Mouse (Mus musculus) right cerebral cortex, postnatal 36 days (tissue): Measurements from ENCODE around the gene Gtf2h2.
"Not testable (repeated sequence)": the region's sequence is repeated elsewhere in the genome, so short reads cannot be mapped to it uniquely, and the experiment has no call there.

Experiments
- DNase-seq, 2 experiments: peaks; one replicate each; pipeline ENCODE4 v3.0.0; 2022; ENCODE audit warnings: low spot score in 2 of 2, mixed read lengths in 1 of 2

Gtf2h2 gene

GRCm38 (mm10) chr13:100490424-100490823 lies 2.0 kb downstream of the Gtf2h2 start:
- DNase-seq = no peak

DNA sequence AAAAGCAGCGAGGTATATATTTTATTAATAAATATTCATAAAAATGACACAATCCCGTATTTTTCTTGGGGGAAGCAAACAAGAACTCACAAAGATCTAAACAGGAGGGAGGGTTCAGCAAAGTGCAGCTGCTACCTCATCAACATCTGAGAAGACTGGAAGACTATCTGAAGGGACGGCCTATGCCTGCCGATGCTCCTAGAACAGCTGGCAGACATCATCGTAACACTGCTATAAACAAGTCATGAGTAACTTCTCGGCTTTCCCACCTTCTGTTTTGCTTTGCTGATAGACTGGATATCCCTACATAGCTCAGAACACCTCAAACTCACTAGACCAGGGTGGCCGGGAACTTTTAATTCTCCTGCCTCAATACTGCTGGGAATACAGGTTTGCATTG lies 8.8 kb downstream of the Gtf2h2 start:
- DNase-seq = no peak

DNA sequence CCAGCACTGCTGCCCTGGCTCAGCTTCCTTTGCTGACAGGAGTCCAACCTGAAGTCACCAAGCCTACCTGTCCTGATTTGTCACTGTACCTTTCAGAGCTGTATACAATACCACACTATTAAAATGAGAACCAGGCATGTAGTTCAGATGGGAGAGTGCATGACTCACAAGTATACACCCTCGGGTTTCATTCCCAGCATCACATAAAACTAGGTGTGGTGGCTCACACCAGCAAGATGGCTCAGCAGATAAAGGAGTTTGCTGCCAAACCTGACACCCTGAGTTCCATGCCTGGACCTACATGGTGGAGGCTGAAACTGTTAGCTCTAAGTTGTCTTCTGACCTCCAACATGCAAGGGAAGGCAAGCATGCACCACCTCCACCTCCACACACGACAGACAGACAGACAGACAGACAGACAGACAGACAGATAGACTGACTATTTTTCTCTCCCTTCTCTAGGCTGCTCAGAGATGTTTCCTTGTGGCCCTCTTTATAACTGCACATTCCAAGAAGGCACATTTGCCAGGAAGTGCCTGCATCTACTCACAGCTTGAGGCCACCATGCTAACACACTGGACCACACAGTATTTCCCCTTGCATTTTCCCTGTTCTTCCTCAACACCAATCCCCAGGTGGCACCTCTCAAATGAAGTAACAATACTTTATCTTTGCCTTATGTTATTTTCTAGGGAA lies 28.7 kb downstream of the Gtf2h2 start:
- no peak for DNase-seq

DNA sequence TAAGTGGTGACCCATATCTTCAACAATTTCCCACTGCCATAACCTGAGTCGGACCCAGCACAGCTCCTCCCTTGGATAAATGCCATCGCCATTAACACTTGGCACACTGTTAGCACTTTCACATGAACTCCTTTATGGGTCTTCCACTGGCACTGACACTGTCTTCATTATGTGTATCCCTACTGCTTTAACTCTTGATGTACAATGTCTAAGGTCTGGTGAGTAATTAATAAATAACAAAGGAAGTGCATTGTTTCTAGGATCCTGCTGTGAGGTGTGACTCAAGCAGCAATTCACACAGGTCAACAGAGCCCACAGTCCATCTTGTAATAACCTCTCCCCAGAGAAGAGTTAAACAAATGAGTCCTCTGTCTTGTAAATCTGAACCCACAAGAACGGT lies 31.0 kb downstream of the Gtf2h2 start:
- DNase-seq = no peak

DNA sequence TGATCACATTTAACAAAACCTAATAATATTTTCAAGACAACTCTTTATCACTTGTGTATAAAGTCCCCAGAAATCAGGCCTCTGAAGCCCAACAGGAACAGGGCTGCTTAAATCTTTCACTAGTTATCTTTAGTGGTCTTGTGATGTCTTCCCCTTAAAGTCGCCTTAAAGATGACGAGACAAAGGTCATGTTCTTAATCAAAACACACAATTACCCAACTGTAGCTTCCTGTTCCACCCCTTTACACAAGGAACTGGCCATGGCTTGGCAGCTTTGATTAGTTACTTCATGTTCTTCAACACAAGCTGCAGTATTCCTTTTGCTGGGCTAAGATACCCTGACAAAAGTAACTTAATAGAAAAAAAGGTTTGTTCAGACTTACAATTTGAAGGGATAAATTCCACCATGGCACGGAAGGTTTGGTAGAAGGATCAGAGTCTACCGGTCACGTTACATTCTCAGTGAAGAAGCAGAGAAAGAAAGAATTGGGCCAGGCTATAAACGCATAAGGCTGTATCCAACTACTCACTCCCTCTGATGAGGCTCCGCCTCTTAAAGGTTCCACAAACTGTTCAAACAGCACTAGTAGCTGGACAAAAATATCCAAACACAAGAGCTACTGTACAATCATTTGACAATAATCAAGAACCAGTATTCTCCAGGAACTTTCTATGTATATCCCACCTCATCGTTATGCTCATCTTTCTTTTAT lies 39.8 kb downstream of the Gtf2h2 start, which contains the start of gene Naip1:
TSS of gene Naip1 (minus strand) at position 455 of the 713 bp plus-strand sequence.
- DNase-seq = not testable (repeated sequence)

DNA sequence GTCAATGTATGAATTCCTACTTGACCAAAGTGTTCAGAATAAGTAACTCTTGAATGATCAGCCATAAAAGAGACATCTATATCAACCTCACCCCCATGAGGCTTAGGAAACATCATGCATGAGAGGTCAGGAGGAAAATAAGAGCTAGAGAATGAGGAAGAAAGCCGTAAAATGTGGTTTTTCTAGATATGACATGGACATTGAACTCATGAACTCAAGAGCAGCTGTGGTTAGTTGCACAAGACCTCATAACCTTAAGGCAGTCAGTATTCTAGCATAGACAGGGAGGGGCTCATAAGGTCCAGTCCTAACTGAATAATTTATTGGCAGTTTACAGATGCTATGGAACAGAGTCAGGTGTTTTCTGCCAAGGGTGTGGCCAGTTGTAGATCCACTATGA lies 42.9 kb downstream of the Gtf2h2 start:
- DNase-seq = no peak

DNA sequence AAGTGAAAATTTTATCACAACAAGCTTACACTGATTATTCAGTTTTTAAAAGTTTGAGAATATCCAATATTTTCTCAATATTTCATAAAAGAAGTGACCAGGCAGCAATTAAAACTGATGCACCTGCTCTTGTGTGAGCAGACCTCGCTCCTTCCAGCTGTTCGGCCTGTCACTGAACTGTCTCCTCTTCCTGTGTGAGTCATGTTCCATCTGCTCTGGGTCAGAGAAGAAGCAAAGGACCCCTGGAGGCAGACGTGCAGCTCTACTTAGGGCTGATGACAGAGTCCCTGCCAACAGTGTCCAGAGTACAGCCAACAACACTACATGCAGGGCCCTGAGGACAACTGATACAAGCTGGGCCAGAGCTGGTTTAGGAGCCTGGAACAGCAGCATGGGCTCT lies 52.3 kb downstream of the Gtf2h2 start:
- no peak for DNase-seq

DNA sequence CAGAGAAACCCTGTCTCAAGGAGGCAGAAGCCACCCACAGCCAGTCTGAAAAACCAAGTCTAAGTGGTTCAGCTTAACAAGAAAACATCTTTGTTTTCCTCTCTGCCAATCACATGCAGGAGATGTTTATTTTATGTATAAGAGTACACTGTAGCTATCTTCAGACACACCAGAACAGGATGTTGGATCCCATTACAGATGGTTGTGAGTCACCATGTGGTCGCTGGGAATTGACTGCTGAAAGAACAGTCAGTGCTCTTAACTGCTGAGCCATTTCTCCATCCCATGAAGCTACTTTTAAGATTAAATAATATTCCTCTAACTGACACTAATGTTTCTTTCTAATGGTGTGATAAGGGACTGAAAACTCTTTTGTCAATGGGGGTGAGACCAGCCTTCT lies 53.7 kb downstream of the Gtf2h2 start:
- no peak for DNase-seq

- DNase-seq = no peak
These were observed 55.0 kb downstream of the Gtf2h2 start for GRCm38 (mm10) chr13:100437322-100437825.

DNA sequence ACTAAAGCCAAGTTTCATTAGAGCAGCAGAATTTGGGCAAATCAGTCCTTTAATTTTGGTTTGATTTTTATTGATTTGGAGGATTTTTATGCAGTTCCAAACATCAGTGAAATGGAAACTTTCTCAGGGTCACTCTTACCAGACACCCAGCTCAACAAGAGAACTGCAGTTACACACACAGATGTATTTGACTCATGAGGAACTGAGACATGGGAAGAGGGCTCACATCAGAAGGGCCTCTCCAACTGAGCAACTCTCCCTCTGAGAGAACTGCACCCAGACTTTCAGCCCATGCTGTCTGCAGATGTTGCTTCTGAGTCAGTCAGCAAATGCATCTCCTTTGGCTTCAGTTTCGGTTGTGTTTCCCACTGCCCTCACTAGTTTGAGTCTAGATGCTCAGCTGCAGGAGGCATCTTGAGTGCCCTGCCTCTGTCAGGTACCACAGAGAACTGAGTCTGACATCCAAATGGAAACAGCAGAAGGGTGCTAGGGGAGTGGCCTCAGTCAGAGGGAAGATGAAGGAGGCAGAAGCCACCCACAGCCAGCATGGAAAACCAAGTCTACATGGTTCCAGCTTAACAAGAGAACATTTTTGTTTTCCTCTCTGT lies 55.7 kb downstream of the Gtf2h2 start:
- DNase-seq = not testable (repeated sequence)

DNA sequence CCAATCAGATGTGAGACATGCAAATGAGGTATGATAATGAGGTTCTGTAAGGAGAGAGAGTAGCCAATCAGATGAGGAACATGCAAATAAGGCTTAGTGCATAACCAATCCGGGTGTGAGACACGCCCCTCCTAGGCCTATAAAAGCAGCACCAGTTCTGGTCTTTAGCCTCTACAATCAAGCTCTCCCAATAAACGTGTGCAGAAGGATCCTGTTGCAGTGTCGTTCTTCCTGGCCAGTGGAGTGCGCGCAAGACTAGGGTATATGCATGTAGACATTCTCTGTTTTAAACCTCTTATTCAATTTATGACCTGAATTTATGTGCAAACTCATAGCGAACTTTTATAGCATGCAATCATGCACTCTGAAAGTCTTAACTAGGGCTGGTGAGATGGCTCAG lies 72.4 kb downstream of the Gtf2h2 start:
- not testable (repeated sequence) for DNase-seq

- DNase-seq = no peak
These were observed 78.0 kb downstream of the Gtf2h2 start for GRCm38 (mm10) chr13:100414428-100414827.
